Mouse (Mus musculus) left cerebral cortex, postnatal 4 days (tissue): ENCODE results near the gene Gipr. TPM values are rescaled to one million over a fixed set of nuclear protein-coding genes. Genes with fewer than 3 reads are reported as not detected.
"Not testable (repeated sequence)": the region's sequence is repeated elsewhere in the genome, so short reads cannot be mapped to it uniquely, and the experiment has no call there.

Source experiments
- DNase-seq: peaks from one replicate; pipeline ENCODE4 v3.0.0-alpha.2; 2022
- intact Hi-C: fragments of 180-260 bp; cut with DNase I; formaldehyde crosslinking; loops from one replicate; pipeline ENCODE4 v1.15.1; 2025
- total RNA-seq, 2 experiments: library from RNA; stranded (reverse); gene quantifications; 2 replicates each; pipeline ENCODE4 v1.2.3; 2021

Gene Gipr
- total RNA-seq, 2 experiments from 2014 or later: 22.7 to 25.8 TPM

GRCm38 (mm10) chr7:19151121-19151520 lies 14.8 kb downstream of the Gipr start:
- intact Hi-C loops, DNase-seq: not testable (repeated sequence)

GRCm38 (mm10) chr7:19149626-19150025 lies 16.3 kb downstream of the Gipr start, which contains the start of gene Snrpd2:
Gene Snrpd2 (plus strand): TSS chr7:19149722.
- DNase-seq: peak; percentile 99
- intact Hi-C loops: no loop called here

- intact Hi-C loops: no loop called here
- peak; percentile 99 for DNase-seq
Observed at GRCm38 (mm10) chr7:19148875-19149541, 16.9 kb downstream of the Gipr start, which contains the start of gene Qpctl. Gene Qpctl (minus strand): TSS chr7:19149291.

- intact Hi-C loops: no loop called here
- no peak for DNase-seq
Observed at GRCm38 (mm10) chr7:19148180-19148874, 17.6 kb downstream of the Gipr start.

- DNase-seq: no peak
- intact Hi-C loops: no loop called here
Observed at GRCm38 (mm10) chr7:19147497-19148045, 18.4 kb downstream of the Gipr start.

GRCm38 (mm10) chr7:19146793-19147192 lies 19.1 kb downstream of the Gipr start:
- DNase-seq: no peak
- intact Hi-C loops: no loop called here

GRCm38 (mm10) chr7:19137380-19137779 lies 28.5 kb downstream of the Gipr start:
- intact Hi-C loops: no loop called here
- peak; percentile 59 for DNase-seq

DNA sequence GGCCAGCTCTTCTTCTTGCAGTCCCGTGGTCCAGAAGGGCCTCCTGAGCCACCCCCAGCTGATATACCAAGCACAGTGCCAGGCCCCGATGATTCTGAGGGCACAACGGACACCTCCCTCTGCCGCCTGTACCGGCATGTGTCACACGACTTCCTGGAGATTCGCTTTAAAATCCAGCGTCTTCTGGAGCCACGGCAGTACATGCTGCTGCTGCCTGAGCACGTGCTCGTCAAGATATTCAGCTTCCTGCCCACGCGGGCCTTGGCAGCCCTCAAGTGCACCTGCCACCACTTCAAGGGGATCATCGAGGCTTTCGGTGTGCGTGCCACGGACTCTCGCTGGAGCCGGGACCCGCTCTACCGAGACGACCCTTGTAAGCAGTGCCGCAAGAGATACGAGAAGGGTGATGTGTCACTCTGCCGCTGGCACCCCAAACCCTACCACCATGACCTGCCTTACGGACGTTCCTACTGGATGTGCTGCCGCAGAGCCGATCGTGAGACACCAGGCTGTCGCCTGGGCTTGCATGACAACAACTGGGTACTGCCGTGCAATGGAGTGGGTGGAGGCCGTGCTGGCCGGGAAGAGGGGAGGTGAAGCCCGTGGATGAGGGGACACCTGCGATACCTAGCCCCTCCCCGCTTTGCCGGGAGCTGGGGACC lies 29.1 kb downstream of the Gipr start:
- intact Hi-C loops: no loop called here
- no peak for DNase-seq

DNA sequence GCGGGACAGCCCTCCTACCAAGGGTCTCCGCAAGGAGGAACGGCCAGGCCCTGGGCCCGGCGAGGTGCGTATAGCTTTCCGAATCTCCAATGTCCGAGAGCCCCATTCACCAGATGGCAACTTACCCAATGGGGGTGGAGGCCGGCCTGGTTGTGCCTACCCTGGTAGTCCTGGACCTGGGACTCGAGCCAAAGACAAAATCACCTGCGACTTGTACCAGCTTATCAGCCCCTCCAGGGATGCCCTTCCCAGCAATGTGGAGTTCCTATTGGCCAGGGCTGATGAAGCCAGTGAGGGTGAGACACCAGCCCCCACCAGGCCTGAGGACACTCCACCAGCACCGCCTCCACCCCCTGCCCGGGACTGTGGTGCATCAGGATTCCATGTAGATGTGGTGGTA lies 29.8 kb downstream of the Gipr start:
- no peak for DNase-seq
- intact Hi-C loops: no loop called here

DNA sequence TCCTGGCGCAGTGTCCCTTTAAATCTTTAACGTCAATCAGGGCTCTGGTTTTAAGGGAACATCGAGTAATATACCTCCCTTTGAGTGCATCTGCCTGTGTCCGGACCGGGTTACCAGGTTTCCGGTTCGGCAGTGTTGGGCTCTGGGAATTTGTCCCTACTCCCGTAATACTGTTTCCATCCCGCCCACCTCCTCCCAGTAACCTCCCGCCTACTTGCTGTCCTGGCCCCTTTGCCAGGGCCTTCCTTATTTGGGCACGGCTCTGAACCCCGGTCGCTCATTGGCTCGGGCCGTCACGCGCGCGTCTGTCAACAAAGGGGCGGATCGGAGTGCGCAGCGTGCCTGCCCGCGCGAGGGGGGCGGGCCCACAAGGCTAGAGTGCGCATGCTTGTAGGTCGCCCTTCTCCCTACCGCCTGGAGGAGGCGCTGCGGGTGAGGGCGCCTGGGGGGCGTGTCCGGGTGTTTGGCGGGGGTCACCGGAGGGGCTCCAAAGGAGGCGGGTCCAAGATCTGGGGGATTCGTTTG lies 34.5 kb downstream of the Gipr start:
- intact Hi-C loops: no loop called here
- peak; percentile 99 for DNase-seq

- DNase-seq: no peak
- intact Hi-C loops: no loop called here
Observed at GRCm38 (mm10) chr7:19130657-19131056, 35.3 kb downstream of the Gipr start.

DNA sequence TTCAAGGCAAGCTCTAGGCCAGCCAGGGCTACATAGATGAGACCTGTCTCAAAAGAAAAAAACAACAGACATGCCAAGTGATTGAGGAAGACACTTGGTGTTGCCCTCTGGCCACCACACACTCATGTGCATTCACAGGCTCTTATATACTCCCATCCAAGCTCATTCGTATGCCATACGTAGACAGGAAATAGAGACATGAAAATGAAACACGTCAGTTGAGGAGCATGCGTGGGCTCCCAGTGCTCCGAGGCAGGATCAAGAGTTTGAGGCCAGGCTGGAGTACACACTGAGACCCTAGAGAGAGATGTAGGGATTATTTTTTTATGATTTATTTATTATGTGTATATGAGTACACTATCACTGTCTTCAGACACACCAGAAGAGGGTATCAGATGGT lies 36.5 kb downstream of the Gipr start:
- intact Hi-C loops: no loop called here
- DNase-seq: no peak

- no peak for DNase-seq
- intact Hi-C loops: no loop called here
Observed at GRCm38 (mm10) chr7:19127744-19128143, 38.2 kb downstream of the Gipr start.

GRCm38 (mm10) chr7:19124713-19125112 lies 41.2 kb downstream of the Gipr start:
- intact Hi-C loops: no loop called here
- no peak for DNase-seq

- no peak for DNase-seq
- intact Hi-C loops: no loop called here
Observed at GRCm38 (mm10) chr7:19121686-19122085, 44.2 kb downstream of the Gipr start.

DNA sequence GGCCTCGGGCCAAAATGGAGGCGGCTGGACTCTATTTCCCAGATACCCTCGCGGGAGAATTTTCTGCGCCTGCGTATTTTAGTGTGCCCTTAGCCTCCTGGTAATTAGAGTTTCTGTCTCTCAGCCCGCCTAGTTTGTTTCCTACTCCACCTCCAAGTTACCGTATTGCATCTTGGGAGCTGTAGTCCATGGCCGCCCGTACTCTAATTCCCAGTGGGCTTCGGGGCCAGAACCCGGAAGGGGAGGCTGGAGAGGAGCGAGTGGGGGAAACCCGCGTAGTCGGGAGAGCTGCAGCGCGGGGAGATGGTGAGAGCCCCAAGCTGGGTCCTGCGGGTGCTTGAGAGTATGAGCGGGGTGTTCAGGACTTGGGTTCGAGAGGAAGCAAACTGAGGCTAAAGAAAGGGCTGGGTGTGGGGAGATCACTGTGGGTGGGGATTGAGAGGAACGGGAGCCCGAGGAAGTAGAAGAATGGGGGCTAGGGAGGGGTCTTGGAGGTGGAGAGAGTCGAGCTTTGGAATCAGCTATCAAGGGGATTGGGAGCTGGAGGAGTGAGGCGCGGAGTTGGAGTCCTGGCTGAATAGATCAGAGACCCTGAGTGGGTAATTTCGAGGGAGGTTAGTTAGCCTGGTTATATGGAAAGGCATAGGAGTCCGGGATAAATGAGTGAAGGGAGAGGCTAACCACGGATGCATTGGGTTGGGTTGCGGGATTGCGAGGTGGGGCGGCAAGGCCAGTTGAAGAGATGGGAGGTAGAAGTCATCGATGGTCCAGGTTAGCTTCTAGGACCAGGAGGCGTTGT lies 46.1 kb downstream of the Gipr start, which contains the start of gene Fbxo46:
Gene Fbxo46, plus strand, starts transcription at position 229 of the 799 bp plus-strand sequence.
- peak; percentile 92 for DNase-seq
- intact Hi-C loops: no loop called here

DNA sequence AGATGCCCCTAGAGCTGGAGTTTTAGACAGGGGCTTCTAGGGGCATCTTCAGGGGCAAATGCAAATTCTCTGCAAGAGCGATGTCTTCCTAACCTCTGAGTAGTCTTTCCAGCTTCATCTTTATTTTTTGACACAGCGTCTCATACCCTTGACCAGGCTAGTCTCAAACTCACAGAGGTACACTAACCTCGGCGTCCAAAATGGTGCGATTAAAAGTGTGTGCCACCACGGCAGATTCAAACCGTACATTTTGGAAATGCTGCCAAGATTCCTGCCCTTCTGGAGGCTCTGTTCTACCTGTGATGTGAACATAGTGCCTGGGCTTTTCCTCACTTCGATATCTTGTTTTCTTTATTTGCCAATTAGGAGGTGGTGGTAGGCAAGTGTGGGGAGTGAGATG lies 46.8 kb downstream of the Gipr start:
- no peak for DNase-seq
- intact Hi-C loops: no loop called here

DNA sequence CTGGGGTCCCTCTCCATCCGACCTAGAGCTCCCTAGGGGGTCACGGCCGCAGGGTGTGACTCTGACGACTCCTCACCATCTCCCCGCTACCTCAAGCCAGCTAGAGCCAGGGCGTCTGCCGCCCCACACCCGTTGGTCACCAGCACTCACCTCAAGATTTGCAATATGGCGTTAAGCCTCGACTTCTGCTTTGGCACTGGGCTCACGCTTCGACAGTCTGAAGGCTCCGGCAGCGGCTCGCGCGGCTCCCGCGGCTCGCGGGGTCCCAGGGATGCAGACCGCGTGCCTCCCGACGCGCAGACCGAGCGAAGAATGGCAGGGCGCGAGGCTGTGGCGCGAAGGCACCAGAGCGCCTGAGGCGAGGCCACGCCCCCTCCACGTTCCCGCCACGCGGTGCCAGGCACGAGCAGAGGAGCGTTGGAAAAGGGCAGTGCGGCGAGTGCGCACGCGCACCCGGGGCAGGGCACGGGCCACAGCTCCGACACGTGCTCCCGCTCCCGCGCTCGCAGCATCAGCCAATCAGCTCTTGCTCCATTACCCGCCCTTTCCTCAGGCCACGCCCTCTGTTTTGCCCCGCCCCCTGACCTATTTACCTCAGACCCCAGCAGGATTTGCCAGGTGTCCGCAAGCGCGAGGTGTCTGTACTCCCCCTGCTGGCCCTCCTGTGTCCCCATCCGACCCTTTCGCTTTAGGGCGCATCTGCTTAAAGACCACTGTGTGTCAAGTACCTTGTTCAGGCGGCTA lies 47.7 kb downstream of the Gipr start, which contains the start of gene Gm4969:
Gene Gm4969, minus strand, starts transcription at position 341 of the 744 bp plus-strand sequence.
- DNase-seq: peak; percentile 77
- intact Hi-C loops: no loop called here

DNA sequence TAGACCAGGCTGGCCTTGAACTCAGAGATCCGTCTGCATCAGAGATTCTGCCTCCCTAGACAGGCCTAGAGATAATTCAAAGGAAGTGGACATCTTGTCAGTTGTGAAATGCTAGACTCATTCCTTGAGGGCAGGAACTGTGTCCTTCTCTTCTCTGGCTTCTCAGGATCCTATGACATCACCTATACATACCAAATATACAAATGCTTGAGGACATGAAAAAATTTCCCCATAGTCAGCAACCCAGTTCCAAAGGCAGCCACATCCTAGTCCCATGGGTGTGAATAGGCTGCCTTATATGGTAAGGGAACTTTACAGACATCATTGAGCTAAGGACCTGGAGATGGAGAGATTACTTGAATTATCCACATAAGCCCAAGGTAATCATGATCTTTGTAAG lies 56.4 kb downstream of the Gipr start:
- intact Hi-C loops: no loop called here
- DNase-seq: no peak
